Mouse (Mus musculus) T-helper 2 cell (primary cell): ENCODE data around the gene Slc35e2.

Source experiments
- in situ Hi-C: fragments of 300-600 bp; cut with MboI, MseI; formaldehyde crosslinking; loops from one replicate; pipeline ENCODE4 v1.15.1; 2025; ENCODE audit warnings: high pct_unique_total_duplicates

The Slc35e2 gene

GRCm38 (mm10) chr4:155575521-155575920 lies 25.7 kb upstream of the Slc35e2 start:
- in situ Hi-C loops = loop anchor here (5.0 kb wide), 1 partner anchor 93 kb away; no protein-coding TSS in a partner anchor

- in situ Hi-C loops = loop anchor here (5.0 kb wide), 1 partner anchor 95 kb away; no protein-coding TSS in a partner anchor
These were observed 24.1 kb upstream of the Slc35e2 start for GRCm38 (mm10) chr4:155577132-155577531.

DNA sequence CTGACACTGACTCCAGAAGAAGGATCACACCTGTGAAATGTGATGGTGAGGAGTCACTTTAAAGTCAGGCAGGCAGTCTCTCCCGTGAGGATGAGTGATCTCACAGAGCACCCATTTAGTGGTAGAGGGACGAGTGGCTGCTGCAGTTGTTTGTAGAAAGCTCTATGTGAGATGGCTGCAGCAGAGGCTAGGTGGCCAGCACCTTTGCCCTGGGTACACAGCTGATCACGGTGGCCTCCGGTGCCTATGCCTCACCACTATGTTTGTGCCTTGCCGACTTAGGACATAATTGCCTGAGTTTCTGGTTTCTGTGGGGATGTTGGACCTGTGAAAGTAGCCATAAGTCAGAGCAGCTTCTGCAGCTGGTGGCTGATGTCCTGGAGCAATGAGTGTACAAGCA lies 23.5 kb upstream of the Slc35e2 start:
- in situ Hi-C loops = loop anchor here (5.0 kb wide), 1 partner anchor 95 kb away; no protein-coding TSS in a partner anchor

GRCm38 (mm10) chr4:155578336-155579125 lies 22.7 kb upstream of the Slc35e2 start:
- in situ Hi-C loops = loop anchor here (5.0 kb wide), 1 partner anchor 96 kb away; no protein-coding TSS in a partner anchor

DNA sequence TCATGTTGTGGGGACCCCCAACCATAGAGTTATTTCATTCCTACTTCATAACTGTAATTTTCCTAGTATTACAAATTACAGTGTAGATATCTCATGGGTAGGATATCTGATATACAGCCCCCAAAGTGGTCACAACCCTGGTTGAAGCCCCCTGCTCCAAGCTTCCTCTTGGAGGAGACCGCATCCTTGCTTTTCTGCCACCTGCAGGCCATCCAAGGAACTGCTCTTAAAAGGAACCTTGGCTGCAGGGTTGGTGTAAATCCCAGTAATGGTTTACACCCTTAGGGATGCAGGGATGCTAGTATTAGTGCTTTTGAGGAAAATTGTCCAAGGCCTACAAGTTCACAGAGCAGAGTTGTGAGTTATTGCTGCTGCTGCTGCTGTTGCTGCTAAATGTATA lies 20.8 kb upstream of the Slc35e2 start:
- in situ Hi-C loops = no loop called here

DNA sequence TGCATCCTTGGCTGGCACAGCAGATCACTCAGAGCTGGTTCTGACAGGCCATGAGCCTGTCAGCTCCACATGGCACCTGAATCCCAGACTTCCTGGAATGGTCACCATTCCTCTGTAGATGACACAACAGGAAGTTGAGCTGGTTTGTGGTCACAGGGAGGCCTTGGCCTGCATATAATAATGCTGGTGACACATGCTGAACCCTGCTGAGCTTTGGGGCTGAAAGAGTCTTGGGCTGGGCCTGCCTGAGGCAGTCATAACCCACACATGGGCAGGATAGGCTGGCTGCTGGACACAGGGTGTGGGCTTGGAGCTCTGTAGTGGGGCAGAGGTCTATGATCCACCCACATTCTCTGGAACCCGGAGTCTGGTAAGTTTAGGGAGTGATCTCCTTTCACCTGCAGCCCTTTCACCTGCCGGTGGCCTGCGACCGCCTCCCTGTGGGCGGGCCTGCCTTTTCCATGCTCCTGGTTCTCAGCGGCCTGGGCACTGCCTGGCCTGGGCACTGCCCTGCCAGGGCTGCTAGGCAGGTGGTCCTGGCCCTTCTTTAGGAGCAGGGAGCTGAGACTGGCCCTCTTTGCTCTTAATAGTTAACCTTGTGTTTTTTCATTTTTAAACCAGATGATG lies 18.8 kb upstream of the Slc35e2 start:
- in situ Hi-C loops = no loop called here

- in situ Hi-C loops = no loop called here
These were observed 11.9 kb upstream of the Slc35e2 start for GRCm38 (mm10) chr4:155589356-155589755.

GRCm38 (mm10) chr4:155591012-155591719 lies 10.1 kb upstream of the Slc35e2 start:
- in situ Hi-C loops = no loop called here

GRCm38 (mm10) chr4:155593780-155594179 lies 7.4 kb upstream of the Slc35e2 start:
- in situ Hi-C loops = no loop called here

DNA sequence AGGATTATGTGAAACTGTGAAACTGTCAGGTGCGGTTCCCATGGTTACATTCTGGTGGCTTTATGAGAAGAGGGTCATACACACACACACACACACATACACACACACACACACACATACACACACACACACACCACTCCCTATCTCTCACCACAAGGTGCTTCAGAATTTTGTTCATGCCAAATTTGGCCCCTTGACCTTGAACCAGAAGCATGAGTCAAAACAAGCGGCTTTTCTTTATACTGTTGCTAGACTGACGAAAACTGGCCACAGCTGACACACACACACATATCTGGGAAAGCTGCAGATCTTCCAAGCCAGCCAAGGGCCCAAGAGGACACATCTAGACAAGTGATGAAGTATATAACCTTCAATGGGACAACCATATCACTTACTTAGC lies 5.4 kb upstream of the Slc35e2 start:
- in situ Hi-C loops = no loop called here

- in situ Hi-C loops = no loop called here
These were observed 4.6 kb upstream of the Slc35e2 start for GRCm38 (mm10) chr4:155596606-155597005.

- in situ Hi-C loops = no loop called here
These were observed 2.7 kb upstream of the Slc35e2 start for GRCm38 (mm10) chr4:155598536-155598935.

DNA sequence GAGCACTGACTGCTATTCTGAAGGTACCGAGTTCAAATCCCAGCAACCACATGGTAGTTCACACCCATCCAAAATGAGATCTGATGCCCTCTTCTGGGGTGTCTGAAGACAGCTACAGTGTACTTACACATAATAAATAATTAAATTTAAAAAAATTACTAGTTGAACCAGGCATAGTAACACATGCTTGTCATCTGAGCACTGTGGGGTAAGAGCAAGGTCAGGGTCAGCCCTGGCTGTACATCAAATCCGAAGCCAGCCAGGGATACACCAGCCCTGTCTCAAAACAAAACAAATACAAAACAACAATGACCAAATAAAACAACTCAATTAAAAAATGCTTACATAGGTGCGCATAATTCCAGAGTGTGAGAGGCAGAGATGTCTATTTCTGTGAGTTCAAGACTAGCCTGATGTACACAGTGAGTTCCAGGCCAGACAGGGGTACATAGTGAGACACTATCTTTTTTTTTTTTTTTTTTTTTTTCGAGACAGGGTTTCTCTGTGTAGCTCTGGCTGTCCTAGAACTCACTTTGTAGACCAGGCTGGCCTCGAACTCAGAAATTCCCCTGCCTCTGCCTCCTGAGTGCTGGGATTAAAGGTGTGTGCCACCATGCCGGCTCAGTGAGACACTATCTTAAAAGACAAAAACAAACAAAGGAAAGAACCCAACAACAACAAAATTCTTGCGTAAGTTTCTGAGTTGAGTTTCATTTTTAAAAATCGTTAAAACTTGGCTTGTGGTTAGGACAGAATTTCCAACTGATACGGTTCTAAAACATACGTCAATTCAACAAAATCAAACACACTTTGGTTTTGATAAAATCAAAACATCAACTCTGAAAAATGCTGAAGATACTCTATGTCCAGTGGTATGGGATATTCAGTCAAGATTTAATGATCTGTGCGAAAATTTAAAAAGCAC lies 1.1 kb upstream of the Slc35e2 start:
- in situ Hi-C loops = no loop called here

- in situ Hi-C loops = no loop called here
These were observed 811 bp downstream of the Slc35e2 start for GRCm38 (mm10) chr4:155601997-155602456.

GRCm38 (mm10) chr4:155602753-155603152 lies 1.5 kb downstream of the Slc35e2 start:
- in situ Hi-C loops = no loop called here

DNA sequence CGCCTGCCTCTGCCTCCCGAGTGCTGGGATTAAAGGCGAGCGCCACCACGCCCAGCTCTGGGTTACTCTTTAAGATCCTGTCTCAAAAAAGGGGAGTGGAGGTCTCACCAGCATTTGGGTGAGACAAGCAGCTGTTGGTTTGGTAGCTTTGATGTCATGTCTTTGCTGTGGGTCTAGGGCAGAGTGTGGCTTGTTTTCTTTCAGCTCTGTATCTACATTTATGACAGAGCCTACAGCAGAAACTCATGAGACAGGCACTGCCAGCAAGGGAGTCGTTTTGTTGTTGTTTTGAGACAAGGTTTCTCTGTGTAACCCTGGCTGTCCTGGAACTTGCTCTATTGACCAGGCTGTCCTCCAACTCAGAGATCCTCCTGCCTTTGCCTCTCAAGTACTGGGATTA lies 2.6 kb downstream of the Slc35e2 start:
- in situ Hi-C loops = no loop called here

DNA sequence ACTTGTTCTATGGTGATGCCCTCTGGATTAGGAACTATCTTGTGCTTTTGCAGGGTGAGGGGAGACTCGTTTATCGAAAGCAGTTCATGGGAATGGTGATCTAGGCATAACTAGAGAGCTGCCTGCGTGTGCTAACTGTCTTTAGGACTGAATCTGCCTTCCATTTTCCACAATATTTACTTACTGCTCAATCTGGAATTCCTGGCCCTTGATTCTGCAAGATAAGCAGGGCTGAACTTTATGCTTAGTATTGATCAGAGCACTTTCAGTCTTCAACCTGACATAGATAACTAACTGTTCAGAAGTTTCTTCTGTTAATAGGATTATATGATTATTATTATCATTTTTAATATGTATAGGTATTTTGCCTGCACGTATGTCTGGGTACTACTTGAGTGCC lies 3.9 kb downstream of the Slc35e2 start:
- in situ Hi-C loops = no loop called here

GRCm38 (mm10) chr4:155606825-155607224 lies 5.6 kb downstream of the Slc35e2 start:
- in situ Hi-C loops = no loop called here

DNA sequence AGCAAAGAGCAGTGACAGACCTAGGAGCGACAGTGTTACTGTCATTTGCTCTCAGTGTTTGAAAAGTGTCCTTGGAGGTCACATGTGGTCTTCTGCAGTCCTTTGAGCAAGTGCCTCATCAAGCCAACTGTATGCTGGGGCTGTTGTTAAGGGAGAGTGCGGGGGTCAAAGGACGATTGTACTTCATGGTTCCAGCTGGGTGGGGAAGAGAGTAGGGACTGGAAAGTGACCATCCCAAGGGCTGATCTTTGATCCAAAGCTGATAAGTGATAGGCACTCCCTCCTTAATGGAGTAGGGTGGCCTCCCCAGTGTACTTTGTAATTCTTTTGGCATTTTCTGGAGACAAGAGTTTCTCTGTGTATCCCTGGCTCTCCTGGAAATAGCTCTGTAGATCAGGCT lies 10.6 kb downstream of the Slc35e2 start:
- in situ Hi-C loops = no loop called here

GRCm38 (mm10) chr4:155613264-155613663 lies 12.0 kb downstream of the Slc35e2 start:
- in situ Hi-C loops = no loop called here

- in situ Hi-C loops = no loop called here
These were observed 17.1 kb downstream of the Slc35e2 start for GRCm38 (mm10) chr4:155618321-155618720.
